Mouse (Mus musculus): Measurements from ENCODE around the gene Zfp454.
A peak's percentile ranks its signal among the peaks of the same experiment; 100 is the strongest.

The Zfp454 gene

GRCm38 (mm10) chr11:50835727-50836126 lies 51.7 kb downstream of the Zfp454 start:
- DNase-seq: peak; percentile 40

GRCm38 (mm10) chr11:50827010-50827953 lies 60.2 kb downstream of the Zfp454 start, which contains the start of gene Zfp354c:
Gene Zfp354c (minus strand): TSS chr11:50827724.
- DNase-seq: peak; percentile 86

GRCm38 (mm10) chr11:50826214-50826613 lies 61.2 kb downstream of the Zfp454 start:
- no peak for DNase-seq
